Mouse (Mus musculus): ENCODE measurements around the gene Lama5.

- peak; percentile 92 for TF ChIP-seq CTCF (IDR thresholded peaks at IDR 0.05)
- no peak; the same call in 1 of the 2 replicates for TF ChIP-seq EP300 (IDR thresholded peaks at IDR 0.05)
These were observed 1.8 kb upstream of the Lama5 start for GRCm38 (mm10) chr2:180227262-180228059.
